Mouse (Mus musculus) 416B (cell line): ENCODE data around the gene Gm21985.
A peak's percentile ranks its signal among the peaks of the same experiment; 100 is the strongest.

Experiments
- DNase-seq: peaks from one replicate; pipeline ENCODE4 v3.0.0; 2011; ENCODE audit warnings: low read depth

Gm21985 gene

DNA sequence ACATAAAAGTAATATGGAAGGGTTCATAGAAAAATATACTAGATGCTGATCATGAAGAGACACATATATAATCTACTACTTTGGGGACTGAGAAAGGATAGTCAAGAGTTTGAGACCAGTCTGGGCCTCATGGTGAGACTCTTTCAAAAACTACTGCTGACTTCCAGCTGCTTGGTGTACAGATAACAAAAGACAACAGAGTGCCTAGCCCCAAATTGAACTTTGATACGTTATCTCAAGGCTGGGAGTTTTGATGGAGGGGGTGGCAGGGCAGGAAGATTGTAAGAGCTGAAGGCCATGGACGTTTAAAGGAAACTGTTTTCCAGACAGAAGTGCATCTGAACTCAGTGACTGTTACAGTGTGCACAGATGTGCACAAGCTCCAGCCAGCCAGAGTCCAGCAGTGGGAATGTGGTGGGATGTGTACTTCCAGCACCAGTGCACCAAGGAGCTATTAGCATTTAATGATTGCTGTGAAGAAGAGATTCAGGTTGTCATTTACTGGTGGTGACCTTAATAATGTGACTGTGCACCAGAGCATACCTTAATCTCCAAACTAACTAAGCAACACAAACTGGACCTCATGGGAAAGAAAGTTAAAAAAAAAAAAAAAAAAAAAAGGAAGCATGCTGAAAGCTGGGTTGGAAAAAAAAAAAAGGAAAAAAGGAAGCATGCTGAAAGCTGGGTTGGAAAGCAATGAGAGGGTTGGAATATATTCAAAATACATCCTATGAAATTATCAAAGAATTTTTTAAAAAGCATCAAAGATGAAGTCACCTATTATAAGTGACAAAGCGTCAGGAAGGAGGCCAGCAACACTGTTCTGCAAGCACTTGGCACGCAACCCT is 66.2 kb downstream of the Gm21985 start:
- DNase-seq, result no peak

DNA sequence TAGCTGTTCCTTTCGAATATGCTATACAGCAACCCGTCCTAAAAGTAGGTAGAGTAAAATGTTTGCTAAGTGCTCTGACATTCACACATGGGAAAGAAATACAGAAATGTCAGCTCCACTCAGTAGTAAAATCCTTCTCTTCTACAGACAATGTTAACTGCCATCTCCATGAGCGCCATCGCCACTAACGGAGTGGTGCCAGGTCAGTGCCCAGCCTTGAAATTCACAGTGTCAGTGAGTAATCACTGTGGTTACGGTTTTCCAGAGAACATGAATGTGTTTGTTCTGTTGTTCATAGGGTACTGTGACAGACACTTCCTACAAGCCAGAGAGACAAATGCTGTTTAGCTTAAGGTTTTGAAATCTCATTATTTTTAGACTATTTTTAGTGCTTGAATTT is 71.1 kb downstream of the Gm21985 start:
- peak; percentile 28 for DNase-seq

DNA sequence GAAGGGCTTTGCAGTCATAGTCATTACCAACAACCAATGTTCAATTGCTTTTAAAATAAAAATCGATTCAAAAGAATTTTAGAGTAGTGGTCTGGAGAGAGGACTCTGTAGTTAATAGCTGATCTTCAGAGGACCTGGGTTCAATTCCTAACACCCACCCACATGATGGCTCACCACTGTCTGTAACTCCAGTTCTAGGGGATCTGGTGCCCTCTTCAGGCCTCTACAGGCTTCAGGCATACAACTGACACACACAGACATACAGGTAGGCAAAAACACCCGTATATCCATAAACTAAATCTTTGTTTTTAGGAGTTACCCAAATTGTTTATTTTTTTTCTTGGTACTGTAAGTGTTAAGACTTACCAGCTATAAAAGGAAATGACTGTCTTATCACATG is 73.6 kb downstream of the Gm21985 start:
- peak; percentile 54 for DNase-seq

DNA sequence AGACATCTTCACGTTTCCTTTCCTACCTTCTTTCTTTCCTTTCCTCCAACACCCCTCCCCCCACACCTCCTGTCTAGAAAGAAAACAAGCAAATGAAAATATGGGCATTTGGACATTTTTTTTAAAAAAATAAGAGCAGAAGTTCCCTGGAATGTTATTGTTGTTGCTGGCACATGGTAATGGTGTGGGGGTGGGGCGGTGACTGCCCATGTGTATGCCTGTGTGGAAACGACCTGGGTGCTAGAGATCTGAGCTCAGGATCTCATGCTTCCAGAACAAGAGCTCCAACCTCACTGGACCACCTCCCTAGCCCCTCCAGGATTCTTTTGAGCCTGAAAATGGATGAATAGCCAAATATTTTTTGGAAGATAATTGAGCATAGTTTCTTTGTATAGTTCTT is 75.0 kb downstream of the Gm21985 start:
- DNase-seq, result no peak

DNA sequence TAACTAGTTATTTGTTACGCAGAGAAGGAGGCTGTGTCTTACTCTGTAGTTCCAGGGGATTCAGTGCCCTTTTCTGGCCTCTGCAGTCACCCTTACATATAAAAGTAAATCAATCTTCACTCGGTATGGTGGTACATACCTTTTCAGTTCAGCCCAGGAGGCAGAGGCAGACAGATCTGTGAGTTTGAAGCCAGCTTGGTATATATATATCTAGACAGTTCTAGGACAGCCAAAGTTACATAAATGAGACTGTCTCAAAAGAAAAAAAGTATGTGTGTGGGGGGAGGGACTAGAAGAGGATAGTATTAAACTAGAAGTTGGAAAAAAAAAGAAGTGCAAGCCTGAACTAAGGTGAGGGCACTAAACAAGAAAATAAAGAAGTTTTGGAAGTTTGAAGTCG is 82.1 kb downstream of the Gm21985 start:
- DNase-seq, result no peak

DNA sequence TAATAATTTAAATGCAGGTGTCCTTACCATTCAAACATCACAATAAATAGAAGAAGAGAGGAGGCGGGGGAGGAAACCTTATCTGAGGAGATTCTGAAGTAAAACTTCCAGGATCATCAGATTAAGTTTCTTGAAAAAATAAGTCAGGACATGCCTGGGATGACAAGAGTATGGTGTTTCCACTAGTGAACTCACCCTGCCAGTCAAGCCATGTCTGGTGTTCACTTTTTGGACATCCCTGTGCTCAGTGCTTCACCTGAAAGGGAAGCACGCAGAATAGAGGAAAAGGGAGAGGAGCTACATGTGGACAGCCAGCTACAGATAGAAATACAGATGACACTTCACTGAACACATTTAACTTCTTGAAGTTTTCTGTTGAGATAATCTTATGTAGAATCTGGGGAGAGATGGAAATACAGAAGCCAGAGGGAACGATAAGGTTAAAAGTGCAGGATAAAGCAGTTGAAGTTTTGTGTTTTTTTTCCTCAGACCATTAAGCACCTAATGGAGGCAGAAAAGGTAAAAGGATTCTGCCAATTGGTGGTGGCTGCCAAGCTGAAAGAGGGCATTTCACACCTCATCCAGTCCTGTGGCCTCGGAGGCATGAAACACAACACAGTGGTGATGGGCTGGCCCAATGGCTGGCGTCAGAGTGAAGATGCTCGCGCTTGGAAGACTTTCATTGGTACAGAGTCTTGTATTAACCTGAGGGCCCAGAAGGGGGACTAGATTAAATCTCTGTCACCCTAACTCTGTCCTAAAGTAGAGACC is 87.8 kb downstream of the Gm21985 start:
- no peak for DNase-seq

DNA sequence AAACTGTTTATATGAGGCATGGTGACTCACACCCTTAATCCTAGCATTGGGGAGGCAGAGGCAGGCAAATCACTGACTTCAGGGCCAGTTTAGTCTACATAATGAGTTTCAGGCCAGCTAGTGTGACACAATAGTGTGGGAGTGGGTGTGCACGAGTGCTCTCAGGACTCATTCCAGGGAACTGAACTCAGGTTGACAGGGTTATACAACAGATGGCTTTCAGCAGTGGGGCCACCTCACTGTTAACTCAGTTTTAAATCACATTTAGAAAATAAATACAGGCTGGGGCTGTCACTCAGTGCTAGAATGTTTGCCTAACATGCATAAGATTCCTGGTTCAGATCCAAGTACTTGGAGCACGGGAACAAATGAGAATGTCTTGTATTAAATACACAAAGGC is 93.5 kb downstream of the Gm21985 start:
- DNase-seq, result no peak

DNA sequence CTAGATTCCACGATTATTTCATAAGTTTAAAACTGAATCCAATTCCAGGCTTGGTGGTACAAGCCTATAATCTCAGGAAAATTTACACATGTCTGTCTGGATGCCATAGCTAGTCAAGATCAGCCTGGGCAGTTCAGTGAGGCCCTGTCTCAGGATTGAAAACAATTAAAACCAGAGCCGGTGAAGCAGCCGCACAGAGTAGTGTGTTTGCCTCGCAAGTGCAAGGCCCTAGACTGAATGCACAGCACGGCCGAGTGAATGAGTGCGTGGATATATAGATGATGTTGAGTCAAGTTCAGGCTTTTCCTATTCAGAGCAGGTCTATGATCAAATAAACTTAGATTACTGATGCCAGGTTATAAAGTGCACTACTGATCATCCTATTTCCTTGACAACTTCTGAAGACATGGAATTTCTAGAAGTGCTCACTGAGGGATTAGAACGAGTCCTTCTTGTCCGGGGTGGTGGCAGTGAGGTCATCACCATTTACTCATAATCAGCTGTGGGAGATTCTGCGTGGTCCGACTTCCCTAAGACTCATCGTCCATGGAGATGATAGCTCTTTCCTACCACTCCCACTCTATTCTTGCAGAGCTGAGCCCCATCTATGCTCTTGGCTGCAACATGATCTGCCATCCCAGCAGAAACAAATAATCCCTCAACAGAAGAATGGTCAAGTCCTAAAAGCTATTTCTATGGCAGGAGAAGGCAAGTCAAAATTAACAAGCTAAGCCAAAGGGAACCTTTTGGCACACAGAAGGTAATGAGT is 94.1 kb downstream of the Gm21985 start:
- DNase-seq, result no peak

DNA sequence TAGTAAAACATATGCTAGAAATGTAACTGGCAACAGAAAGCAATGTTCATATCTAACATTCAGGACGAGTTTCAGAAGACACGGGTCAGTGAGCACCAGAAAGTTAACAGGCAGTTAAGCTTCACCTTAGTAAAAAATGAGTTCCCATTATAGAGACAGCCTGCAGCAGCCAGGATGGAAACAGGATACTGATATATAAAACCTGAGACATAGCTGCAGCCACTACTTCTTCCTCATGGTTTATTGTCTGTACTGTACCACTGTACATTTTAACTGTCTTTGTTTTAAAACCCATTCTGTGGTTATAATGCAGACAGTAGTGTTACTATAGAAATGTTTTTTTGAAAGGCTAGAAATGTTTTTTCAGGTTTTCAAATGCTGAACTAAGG is 94.7 kb downstream of the Gm21985 start:
- no peak for DNase-seq

DNA sequence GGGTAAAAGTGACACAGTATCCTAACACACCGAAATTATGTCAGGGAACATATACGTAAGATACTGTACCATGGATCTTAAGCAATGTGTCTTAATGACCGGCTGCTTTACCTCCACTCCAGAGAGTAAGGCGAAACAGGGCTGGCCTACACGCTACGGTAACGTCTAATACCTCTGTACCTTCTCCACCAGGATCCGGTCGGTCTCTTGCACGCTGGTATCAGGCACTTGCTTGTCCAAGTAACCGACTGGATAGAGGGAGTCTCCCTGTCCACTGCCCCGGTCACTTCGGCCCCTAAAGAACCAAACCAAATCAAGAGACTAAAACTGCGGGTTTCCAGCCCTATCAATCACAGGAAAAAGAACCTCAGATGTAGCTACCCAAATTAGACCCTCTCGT is 101.1 kb downstream of the Gm21985 start:
- DNase-seq, result no peak

DNA sequence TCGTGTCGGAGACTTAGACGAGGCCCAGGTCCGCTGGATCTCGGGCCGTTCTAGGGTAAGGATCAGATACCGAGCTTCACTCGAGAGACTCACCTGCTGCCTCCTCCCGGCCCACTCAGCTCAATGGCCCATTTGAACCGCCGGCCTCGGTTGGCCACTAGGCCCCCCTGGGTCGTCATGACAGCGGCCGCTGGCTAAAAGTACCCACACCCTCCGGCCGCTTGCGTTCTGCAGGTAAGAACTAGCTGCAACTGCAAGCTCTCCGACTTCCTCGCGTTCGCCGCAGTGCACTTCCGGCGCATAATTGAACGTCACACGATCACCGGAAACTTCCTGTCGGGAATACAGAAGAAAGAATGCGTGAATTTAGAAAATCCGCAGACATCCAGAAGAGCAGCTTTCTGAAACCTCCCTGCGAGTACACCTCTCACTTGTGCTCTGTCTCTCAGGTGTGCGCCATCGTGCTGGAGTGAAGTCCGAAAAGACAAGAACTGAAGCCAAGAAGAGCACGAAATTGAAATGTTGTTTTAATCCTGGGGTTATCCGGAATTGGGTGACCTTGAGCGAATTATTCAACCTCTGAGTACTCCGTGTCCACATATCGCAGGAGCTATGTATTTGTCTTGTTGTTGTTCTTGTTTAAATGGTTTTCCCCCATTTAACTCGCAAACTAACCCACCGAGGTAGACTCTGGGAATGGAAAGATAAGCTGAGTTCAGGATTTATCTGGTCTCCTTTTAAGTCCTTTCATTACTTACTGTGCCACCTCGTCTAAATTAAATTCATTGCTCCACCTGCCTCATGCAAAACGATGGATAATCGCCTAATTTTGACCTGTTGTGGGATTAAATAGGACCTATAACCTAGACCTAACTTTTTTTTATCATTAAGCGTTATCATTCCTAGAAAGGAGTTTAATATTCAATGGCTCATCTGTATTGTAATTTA is 101.9 kb downstream of the Gm21985 start, which contains the start of gene Emc4:
Gene Emc4 (minus strand): TSS at position 302 of the 948 bp plus-strand sequence.
- peak; percentile 94 for DNase-seq

DNA sequence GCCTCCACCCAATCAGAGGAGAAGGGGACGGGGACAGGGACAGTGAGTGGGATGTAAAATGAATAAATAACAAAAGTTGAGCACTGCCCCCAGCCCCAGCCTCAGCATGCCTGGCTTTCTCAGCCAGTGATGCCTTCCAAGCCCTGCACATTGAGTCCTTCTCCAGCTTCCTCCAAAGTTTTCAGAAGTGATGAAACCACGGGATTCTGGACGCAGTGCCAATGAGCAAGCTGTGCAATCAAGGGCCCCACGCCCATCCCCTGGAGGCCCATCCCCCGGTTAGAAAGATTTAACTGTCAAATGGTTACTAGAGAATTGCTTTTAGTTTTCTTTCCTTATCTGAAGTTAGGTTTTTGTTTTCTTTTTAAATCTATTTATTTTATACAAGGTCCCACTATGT is 103.8 kb downstream of the Gm21985 start:
- DNase-seq, result no peak

DNA sequence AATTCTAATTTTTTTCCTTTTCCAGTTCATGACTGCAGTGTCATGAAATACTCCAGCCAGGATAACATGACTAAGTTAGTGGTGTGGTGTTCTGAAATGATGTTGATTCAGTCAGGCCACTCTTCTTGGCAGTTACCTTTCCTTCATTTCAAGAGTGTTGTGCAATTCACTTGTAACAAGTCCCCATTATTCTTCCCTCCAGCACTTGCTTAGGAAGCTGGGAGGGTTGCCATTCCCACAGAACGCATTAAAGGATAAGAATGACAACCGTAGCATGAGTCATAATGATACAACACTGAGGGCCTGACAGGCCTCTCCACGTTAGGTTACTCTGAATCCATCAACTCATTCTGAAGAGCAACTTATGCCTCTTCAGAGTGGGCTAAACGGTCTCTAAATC is 107.0 kb downstream of the Gm21985 start:
- peak; percentile 38 for DNase-seq

DNA sequence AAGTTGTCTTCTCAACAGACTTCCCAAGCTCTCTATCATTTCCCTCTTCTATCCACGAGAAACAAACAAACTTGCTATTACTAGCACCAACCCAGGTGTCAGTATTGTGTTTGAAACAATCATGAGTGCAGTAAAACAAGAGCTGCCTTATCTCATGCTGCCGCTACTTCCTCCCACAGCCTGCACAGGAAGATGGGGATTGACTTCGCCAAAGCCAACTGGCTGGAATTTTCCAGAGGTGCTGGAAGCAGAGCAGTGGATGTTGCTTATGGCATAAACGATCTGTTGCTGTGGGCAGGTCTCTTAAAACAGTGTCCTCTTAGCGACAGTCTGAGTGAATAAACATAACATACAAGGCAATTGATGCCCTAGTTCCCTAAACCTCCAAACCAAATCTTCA is 108.5 kb downstream of the Gm21985 start:
- peak; percentile 71 for DNase-seq

DNA sequence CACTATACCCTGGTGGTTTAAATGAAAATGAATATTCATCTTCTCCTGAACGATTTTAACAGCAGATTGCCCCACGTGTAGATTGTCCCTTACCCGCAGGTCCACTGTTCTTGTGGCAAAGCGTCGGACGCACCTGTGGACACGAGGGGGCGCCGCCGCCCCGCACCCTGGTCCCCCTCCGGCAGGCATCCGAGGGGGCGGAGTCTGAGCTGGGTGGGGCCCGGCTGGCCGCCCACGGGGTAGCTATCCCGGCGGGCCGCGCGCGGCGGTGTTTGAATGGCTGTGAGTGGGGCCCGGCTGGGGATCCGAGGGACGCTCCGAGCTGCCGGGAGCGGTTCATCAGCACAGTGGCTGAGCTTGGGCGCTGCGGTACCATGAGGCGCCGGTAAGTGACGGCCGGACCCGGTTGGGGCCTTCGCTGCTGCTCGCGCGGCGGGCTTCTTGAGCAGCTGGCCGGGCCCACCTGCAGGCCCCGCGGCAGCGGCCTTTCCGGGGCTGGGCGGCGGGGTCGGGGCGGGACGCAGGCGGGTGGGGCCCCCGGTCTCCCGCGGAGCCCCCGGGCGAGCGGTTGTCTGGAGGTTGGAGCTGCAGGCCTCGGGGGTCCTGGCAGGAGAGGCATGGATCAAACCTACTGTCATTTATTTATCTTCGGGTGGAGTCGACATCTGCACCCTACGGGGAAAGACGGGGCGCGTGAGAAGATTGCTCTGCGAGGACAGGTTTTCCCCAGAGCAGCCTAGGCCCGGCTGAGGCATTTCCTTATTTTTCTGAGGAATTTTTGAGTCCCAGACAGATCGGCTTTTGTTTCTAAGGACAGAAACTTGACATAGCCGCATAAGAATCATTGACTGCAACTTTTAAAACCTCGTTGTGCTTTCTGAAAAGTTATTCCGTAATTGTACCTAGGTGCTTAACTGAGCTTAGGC is 113.1 kb downstream of the Gm21985 start, which contains the start of gene Katnbl1:
Gene Katnbl1 (plus strand): TSS at position 239 of the 926 bp plus-strand sequence.
- peak; percentile 91 for DNase-seq

DNA sequence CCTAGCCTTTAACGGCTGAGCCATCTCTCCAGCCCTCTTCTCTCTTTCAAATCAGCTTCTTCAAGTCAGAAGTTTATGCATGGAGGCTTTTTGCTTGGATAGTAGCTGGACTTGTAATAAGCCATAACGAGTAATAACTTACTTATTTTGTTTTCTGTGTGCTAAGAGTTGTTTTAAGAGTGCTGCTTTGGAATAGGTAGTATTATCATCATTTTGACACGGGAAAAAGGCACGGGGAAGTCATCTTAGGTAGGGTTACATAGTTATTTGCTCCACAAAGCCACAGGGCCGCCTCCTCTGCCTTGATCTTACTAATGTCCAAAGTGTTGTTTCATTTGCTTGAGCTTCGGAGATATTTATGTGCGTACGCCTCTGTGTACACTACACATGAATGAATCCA is 114.0 kb downstream of the Gm21985 start:
- DNase-seq, result peak; percentile 44

DNA sequence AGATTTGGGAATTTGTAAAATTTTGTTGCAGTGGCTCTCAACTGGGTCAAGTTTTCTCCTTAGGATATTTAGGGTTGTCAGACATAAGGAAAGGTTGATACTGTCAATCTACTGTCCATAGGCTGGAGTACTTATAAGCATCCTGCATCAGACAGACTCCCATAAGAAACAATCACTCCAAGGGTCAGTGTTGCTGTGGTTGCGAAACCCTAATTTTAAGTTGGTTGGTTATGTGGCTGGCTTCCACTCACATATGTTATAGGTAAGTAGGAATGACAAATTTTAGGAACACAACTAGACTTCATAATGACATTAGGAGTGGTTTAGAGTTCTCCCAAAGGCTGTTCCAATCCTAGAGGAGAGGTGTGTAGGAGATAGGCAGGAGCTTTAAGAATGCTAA is 115.1 kb downstream of the Gm21985 start:
- DNase-seq, result no peak

DNA sequence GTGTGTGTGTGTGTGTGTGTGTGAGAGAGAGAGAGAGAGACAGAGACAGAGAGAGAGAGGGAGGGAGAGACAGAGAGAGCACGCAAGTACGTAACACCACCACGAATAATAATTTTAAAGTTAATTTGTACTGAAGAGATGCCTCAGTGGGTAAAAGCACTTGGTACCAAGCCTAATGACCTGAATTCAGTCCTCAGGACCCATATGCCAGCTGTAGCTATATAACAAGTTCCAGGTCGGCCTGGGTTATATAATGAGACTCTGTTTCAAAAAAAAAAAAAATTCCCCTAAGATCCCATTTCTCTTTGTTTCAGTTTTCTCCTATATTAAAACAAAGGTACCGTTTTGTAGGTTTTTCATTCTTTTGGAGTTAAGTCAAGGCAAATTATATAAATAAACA is 124.7 kb downstream of the Gm21985 start:
- DNase-seq, result no peak

DNA sequence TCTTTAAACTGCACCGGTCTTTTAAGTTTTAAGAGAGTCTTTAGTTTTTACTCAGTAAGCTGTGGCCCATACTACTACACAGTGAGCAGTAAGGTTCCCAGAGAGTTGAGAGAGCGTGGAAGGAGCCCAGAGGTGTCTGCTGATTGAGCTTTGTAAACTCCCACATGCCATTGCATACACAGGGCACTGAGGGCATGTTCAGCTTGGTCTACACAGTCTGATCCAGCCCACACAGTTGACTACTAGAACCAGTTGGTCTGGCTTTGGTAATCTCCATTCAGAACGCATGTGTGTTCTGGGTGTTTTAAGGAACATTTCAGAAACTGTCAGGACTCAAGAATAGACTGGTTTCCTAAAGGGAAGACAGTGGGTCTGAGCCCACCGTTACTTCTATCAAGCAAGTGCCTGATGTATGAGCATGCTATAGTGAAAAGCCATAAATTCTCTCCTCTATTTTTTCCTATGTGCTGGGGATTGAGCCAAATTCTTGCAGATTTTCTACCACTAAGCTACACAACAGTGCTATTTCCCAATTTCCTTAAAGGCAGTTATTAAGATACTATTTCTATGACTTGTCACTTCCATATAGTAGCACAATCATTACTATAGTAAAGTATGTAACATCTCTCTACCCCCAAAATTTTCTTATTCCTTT is 125.4 kb downstream of the Gm21985 start:
- peak; percentile 49 for DNase-seq

DNA sequence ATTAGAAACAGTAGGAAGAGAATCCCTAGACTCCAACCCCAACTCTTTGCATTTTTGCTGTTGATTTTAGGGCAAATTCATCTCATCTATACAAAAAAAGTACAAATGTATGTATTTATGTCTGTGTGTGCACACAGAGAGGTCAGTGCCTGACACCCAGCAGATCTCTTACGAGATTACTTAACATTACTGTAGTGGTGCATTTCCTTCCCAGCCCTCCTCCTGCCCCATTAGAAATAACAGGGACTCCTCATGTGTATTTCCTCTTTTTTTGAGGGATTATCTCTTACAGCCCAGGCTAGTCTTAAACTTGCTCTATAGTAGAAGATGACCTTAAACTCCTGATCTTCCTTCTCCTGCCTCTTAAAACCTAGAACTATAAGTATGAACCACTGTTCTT is 126.6 kb downstream of the Gm21985 start:
- DNase-seq, result peak; percentile 44
